Mouse (Mus musculus) gastrocnemius, postnatal 10 days (tissue): ENCODE measurements around the gene Hps1. TPM values are rescaled to one million over a fixed set of nuclear protein-coding genes. Genes with fewer than 3 reads are reported as not detected.

Experiments used
- DNase-seq: peaks from one replicate; pipeline ENCODE4 v3.0.0; 2021; ENCODE audit warnings: mixed read lengths
- total RNA-seq, 2 experiments: library from RNA; stranded (reverse); gene quantifications; 2 replicates each; pipeline ENCODE4 v1.2.3; 2021

The Hps1 gene
- total RNA-seq, 2 experiments from 2014 or later = 2.8 to 4.4 TPM

GRCm38 (mm10) chr19:42755148-42755870, 24.5 kb downstream of the Hps1 start:
- peak; percentile 45 for DNase-seq

- peak; percentile 55 for DNase-seq
Observed at GRCm38 (mm10) chr19:42753141-42753917, 26.4 kb downstream of the Hps1 start.

GRCm38 (mm10) chr19:42752363-42752931, 27.3 kb downstream of the Hps1 start, which contains the start of gene Pyroxd2:
Gene Pyroxd2, minus strand, starts transcription at chr19:42752775.
- DNase-seq = peak; percentile 79

- no peak for DNase-seq
Observed at GRCm38 (mm10) chr19:42750196-42750595, 29.6 kb downstream of the Hps1 start.

- DNase-seq = no peak
Observed at GRCm38 (mm10) chr19:42746702-42747101, 33.1 kb downstream of the Hps1 start.

GRCm38 (mm10) chr19:42745869-42746224, 33.9 kb downstream of the Hps1 start:
- no peak for DNase-seq

GRCm38 (mm10) chr19:42745084-42745868, 34.5 kb downstream of the Hps1 start:
- DNase-seq = no peak

GRCm38 (mm10) chr19:42744162-42744586, 35.6 kb downstream of the Hps1 start:
- DNase-seq = peak; percentile 50

GRCm38 (mm10) chr19:42743261-42743660, 36.5 kb downstream of the Hps1 start:
- DNase-seq = no peak

GRCm38 (mm10) chr19:42741884-42742283, 37.9 kb downstream of the Hps1 start:
- no peak for DNase-seq

- no peak for DNase-seq
Observed at GRCm38 (mm10) chr19:42740163-42740899, 39.4 kb downstream of the Hps1 start.

GRCm38 (mm10) chr19:42739734-42740133, 40.0 kb downstream of the Hps1 start:
- DNase-seq = no peak

GRCm38 (mm10) chr19:42737753-42738152, 42.0 kb downstream of the Hps1 start:
- no peak for DNase-seq

GRCm38 (mm10) chr19:42734982-42735381, 44.8 kb downstream of the Hps1 start:
- peak; percentile 4 for DNase-seq

- DNase-seq = no peak
Observed at GRCm38 (mm10) chr19:42727424-42727823, 52.4 kb downstream of the Hps1 start.

- DNase-seq = no peak
Observed at GRCm38 (mm10) chr19:42726766-42727165, 53.0 kb downstream of the Hps1 start.

- DNase-seq = no peak
Observed at GRCm38 (mm10) chr19:42725973-42726350, 53.8 kb downstream of the Hps1 start.

GRCm38 (mm10) chr19:42725056-42725972, 54.5 kb downstream of the Hps1 start:
- no peak for DNase-seq

GRCm38 (mm10) chr19:42723302-42723701, 56.5 kb downstream of the Hps1 start:
- no peak for DNase-seq

GRCm38 (mm10) chr19:42722500-42722899, 57.3 kb downstream of the Hps1 start:
- no peak for DNase-seq

- no peak for DNase-seq
Observed at GRCm38 (mm10) chr19:42718101-42718500, 61.7 kb downstream of the Hps1 start.
